Mouse (Mus musculus): ENCODE measurements around the gene Gm45140. TPM values are rescaled to one million over a fixed set of nuclear protein-coding genes. Genes with fewer than 3 reads are reported as not detected.
A peak's percentile ranks its signal among the peaks of the same experiment; 100 is the strongest.

Gm45140 gene
- total RNA-seq, 2 experiments from 2014 or later = 1.6 to 2.9 TPM

GRCm38 (mm10) chr6:87805448-87805847 lies 30.1 kb downstream of the Gm45140 start:
- intact Hi-C loops (cut with DNase I) = no loop called here
- DNase-seq = no peak

DNA sequence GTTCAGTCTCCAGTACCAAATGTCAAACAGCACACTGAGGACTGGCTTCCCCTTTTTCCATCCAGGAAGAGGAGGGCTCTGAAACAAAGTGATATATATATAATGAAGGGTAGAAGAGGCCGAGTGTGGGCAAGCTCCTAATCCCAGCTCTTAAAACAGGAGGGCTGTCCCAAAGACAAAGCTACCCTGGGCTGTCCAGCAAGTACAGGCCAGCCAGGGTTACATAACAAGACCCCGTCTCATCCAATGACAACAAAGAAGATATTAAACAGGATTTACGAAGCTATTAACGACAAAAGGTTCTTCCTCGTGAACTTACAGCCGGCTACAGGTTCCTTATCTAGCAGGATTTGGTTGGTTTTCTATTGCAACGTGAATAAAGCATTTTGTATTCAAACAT lies 30.7 kb downstream of the Gm45140 start:
- no peak for DNase-seq
- intact Hi-C loops (cut with DNase I) = no loop called here

- no peak for DNase-seq
- intact Hi-C loops (cut with DNase I) = no loop called here
Observed at GRCm38 (mm10) chr6:87804036-87804435, 31.6 kb downstream of the Gm45140 start.

DNA sequence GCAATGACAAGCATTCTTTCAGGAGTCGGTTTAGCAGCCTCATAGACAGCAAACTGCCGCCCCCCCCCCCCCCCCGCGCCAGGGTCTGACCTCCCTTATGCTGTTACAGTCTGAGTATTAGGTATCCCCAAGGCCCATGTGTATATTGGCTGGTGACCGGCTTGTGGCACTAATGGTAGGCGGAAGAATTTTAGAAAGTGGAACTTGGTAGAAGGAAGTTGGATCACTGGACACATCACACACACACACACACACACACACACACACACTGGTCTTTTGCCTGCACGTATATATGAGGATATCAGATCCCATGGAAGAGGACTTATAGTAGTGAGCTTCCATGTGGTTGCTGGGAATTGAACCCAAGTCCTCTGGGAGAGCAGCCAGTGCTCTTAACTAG lies 33.1 kb downstream of the Gm45140 start:
- intact Hi-C loops (cut with DNase I) = no loop called here
- no peak for DNase-seq

DNA sequence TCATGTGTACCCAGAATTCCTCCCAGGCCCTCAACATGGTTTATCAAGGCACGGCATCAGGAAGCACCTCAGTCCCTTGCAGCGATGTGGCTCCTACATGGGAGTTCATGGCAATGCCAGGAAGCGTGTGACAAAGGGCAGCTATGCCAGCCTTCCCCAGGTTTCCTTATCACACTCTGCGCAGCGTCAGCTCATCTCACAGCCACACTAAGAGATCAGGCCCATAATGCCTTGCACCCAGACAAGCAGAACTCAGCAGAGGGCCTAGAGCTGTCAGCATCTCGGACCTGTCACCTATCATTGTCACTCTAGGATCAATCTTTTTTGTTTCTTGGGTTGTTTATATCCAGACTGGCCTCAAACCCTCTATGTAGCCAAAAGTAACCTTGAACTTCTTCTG lies 36.0 kb downstream of the Gm45140 start:
- no peak for DNase-seq
- intact Hi-C loops (cut with DNase I) = no loop called here

DNA sequence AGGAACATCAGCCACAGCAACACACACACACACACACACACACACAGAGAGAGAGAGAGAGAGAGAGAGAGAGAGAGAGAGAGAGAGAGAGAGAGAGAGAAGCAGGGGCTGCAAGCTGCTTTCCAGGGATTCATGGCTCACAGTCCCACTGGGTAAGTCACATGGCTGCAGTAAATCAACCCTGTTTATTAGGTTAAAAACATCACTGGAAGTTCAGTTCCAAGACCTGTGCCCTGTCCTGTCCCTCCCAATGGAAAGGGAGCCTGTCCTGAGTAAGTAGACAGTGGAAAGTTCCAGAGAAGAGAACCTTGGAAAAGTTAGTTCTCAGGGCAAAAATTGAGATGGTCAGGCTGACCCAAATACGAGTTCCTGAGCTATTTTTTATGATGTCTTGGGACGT lies 38.3 kb downstream of the Gm45140 start:
- intact Hi-C loops (cut with DNase I) = no loop called here
- DNase-seq = no peak

DNA sequence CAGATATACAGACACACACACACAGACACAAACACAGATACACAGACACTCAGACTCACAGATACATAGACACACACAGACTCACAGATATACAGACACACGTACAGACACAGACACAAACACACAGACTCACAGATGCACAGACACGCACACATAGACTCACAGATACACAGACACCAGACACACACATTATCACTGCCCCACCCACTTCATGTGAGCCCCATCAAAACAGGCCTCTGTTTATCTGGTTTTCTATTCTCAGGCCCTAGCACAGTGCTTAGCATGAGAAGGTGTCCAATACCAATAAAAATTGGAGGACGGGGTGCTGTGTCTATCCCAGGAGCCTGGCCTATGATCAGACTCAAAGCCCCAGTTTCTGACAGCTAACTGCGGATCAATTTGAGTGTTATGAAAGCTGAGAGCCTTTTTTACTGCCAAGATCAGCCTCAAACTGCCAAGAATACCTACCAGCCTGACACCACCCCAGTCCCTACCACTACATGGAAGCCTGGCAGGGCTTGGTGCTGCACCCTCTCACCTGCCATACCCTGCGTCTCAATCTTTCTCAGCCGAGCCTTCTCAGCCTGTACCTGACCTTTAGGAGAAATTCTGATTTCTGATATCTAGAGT lies 39.2 kb downstream of the Gm45140 start:
- DNase-seq = no peak

GRCm38 (mm10) chr6:87795385-87796150 lies 40.0 kb downstream of the Gm45140 start:
- DNase-seq = no peak
- intact Hi-C loops (cut with DNase I) = no loop called here

More for the DNA sequence above, 39.2 kb downstream of the Gm45140 start:
- intact Hi-C loops (cut with DNase I) = no loop called here

GRCm38 (mm10) chr6:87793821-87794510 lies 41.6 kb downstream of the Gm45140 start:
- intact Hi-C loops (cut with DNase I) = no loop called here
- no peak for DNase-seq

DNA sequence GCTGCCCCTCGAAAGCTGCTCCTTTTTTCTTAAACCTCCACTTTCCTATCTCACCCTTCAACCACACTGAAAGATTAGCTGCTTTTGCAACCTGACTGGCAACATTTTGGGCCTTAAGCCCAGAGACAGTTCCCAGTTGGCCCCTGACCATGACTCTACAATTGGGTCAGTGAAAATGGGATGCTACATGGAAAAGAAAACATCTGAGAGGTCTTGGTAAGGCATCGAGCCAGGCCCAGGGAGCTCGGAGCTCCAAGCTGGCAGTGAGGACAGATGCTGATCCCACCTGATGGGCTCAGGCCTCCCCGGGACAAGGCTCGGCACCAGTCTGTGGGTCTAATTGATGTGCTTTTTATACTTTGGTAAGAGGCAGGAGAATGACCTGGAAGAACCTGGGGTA lies 43.8 kb downstream of the Gm45140 start:
- intact Hi-C loops (cut with DNase I) = no loop called here
- DNase-seq = no peak

GRCm38 (mm10) chr6:87790779-87791480 lies 44.7 kb downstream of the Gm45140 start:
- DNase-seq = no peak
- intact Hi-C loops (cut with DNase I) = no loop called here

- no peak for DNase-seq
- intact Hi-C loops (cut with DNase I) = no loop called here
Observed at GRCm38 (mm10) chr6:87789791-87790190, 45.8 kb downstream of the Gm45140 start.

- intact Hi-C loops (cut with DNase I) = no loop called here
- peak; percentile 49 to 51 for DNase-seq
Observed at GRCm38 (mm10) chr6:87788896-87789587, 46.6 kb downstream of the Gm45140 start.

GRCm38 (mm10) chr6:87788266-87788895 lies 47.2 kb downstream of the Gm45140 start:
- intact Hi-C loops (cut with DNase I) = no loop called here
- no peak for DNase-seq

DNA sequence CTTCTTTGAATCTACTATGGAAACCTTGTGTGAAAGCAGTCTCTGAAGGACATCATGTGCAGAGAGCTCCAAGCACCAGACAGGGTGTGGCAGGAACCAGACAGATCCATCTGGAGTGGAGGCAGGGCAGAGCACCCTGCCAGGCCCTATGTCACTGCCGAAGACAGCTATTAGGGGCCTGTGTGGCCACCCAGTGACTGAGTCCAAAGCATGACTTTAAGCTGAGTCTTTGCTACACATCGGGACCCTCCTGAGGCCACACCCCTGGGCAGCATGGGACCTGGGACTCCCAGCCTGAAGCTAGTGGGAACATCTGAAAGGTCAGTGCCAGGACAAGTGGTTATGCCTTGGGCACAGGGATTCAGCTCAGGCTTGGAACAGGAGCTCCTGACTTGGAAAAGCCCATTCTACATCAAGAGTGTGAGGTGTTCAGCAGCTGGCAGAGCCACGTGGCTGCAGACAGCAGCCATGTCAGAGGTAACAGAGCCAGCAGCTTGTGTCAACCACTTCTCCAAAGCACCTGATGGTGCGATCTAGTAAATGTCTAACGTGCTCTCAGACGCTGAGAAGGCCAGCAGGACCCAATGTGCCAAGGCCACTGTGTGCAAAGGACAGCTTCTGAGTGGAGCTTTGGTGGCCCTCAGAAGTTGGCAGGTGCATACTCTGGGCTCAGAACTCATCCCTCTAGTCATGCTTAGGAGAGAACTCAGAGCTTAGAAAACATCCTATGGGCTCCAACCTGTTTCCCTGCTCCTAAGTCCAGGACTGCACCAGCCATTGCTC lies 48.3 kb downstream of the Gm45140 start:
- DNase-seq = peak; percentile 46 to 49

GRCm38 (mm10) chr6:87786621-87787020 lies 49.0 kb downstream of the Gm45140 start:
- DNase-seq = no peak
- intact Hi-C loops (cut with DNase I) = no loop called here

More for the DNA sequence above, 48.3 kb downstream of the Gm45140 start:
- intact Hi-C loops (cut with DNase I) = no loop called here

DNA sequence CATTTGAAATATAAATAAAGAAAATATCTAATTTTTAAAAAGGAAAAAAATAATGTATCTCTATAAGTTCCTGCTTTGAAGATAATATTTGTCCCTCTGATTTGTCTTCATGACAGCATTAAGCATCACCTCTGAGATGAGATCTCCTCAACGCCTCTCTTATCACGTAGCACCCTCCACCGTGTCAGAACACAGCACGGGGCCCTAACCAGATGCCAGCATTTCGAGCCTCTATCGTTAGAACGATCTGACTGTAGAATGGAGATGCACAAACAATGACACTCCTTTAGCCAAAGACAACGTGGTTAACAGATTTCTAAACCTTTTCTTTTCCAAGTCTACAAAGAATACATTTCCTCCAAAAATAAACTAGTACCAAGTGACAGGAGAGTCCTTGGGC lies 51.6 kb downstream of the Gm45140 start:
- intact Hi-C loops (cut with DNase I) = no loop called here
- no peak for DNase-seq

DNA sequence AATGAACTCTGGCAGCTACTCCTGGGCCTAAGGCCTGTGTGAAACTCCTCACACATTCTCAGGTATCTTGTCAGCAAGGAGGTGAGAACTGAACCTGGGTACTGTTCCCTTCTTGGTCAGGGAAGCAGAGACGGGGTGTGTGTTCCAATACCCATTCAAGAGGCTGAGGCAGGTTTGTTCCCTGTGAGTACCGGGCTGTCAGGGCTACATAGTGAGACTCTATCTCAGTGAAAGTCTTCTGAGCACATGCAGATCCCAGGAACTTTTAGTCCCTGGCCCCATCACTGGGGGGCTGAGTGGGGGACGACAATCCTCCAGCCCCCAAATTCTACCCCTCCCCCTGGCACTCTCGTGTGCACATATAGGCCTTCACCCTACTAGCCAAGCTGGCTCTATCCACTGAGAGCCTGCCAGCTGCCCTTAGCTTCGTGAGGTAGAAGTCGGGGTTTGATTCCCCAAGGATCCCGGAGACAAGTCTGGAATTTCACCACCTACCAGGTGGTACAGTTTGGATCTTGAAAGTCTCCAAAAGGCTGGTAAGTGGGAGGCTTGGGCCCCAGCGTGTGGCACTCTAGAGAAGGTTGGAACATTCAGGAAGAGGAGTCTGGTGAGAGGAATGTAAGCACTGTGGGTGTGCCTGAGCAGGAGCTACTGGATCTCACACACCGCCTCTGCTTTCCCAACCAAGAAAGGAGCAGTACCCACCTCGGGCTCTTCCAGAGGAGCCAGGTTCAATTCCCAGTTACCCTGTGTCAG lies 54.9 kb downstream of the Gm45140 start:
- intact Hi-C loops (cut with DNase I) = no loop called here

More for the DNA sequence above, 54.9 kb downstream of the Gm45140 start:
- no peak for DNase-seq

All from heart, postnatal 10 days (tissue).